Mouse (Mus musculus) CH12.LX (cell line): ENCODE data around the gene Apbb1ip. TPM values are rescaled to one million over a fixed set of nuclear protein-coding genes. Genes with fewer than 3 reads are reported as not detected.

Source experiments
- DNase-seq: peaks from one replicate; pipeline ENCODE4 v3.0.0-alpha.2; 2013; ENCODE audit errors: extremely low read depth
- H3K27ac ChIP-seq: 2 replicates; pipeline ENCODE4 v1.5.1; 2012; ENCODE audit warnings: low read depth, mild to moderate bottlenecking, control low read depth, moderate library complexity; ENCODE audit not compliant: insufficient read depth
- H3K27me3 ChIP-seq: replicated peaks from 2 replicates; pipeline ENCODE3; 2012; ENCODE audit warnings: inconsistent platforms
- H3K36me3 ChIP-seq, 2 experiments: replicated peaks in 1 of 2; 2 replicates each; pipeline versions ENCODE3 to v1.6.1; 2012; ENCODE audit warnings: inconsistent platforms in 1 of 2, low read length in 1 of 2, mild to moderate bottlenecking in 1 of 2, mixed read lengths in 1 of 2, moderate library complexity in 1 of 2; ENCODE audit not compliant: control insufficient read depth in 1 of 2, insufficient read depth in 1 of 2
- H3K4me1 ChIP-seq, 2 experiments: 2 replicates each; pipeline ENCODE4 v1.6.1; 2012; ENCODE audit warnings: inconsistent platforms in 1 of 2, moderate library complexity in 1 of 2; ENCODE audit not compliant: insufficient read depth in 2 of 2, control insufficient read depth in 1 of 2
- H3K4me2 ChIP-seq: 2 replicates; pipeline ENCODE4 v1.6.1; 2012; ENCODE audit warnings: low read depth, mild to moderate bottlenecking, control low read depth; ENCODE audit not compliant: poor library complexity, insufficient read depth, severe bottlenecking
- H3K4me3 ChIP-seq, 3 experiments: fragments of 150-350 bp in 1 of 3; sonication (generic) in 1 of 3; replicated peaks in 1 of 3; 2 replicates each; pipeline versions ENCODE3 to v1.5.1; 2011 to 2012; ENCODE audit warnings: low read depth in 2 of 3, low read length in 2 of 3, mild to moderate bottlenecking in 2 of 3, moderate library complexity in 2 of 3, control low read depth in 1 of 3, improper control_type of control experiment in 1 of 3, inconsistent platforms in 1 of 3, mixed read lengths in 1 of 3; ENCODE audit not compliant: poor library complexity in 1 of 3
- H3K79me2 ChIP-seq: replicated peaks from 2 replicates; pipeline ENCODE4 v1.6.1; 2012; ENCODE audit warnings: mild to moderate bottlenecking, moderate library complexity; ENCODE audit not compliant: control insufficient read depth, poor library complexity, insufficient read depth, severe bottlenecking; ENCODE audit errors: extremely low read depth
- H3K9ac ChIP-seq: 2 replicates; pipeline ENCODE4 v1.6.1; 2012; ENCODE audit warnings: low read depth, mild to moderate bottlenecking, control low read depth, moderate library complexity; ENCODE audit not compliant: insufficient read depth
- H3K9me3 ChIP-seq: replicated peaks from 2 replicates; pipeline ENCODE3; 2012; ENCODE audit warnings: low read length, inconsistent platforms, mixed read lengths
- CHD1 ChIP-seq: IDR thresholded peaks from 2 replicates; pipeline ENCODE4 v1.6.1; 2012; ENCODE audit warnings: low read depth, low read length, improper control_type of control experiment, inconsistent platforms
- CHD2 ChIP-seq: IDR thresholded peaks from 2 replicates; pipeline ENCODE4 v1.6.1; 2011; ENCODE audit warnings: low read length, improper control_type of control experiment
- CTCF ChIP-seq, 2 experiments: IDR thresholded peaks in 1 of 2; conservative IDR thresholded peaks in 1 of 2; 2 replicates each; pipeline ENCODE4 v1.5.1; 2011 to 2012; ENCODE audit warnings: low read depth in 2 of 2, low read length in 2 of 2, improper control_type of control experiment in 1 of 2, inconsistent platforms in 1 of 2, mild to moderate bottlenecking in 1 of 2, moderate library complexity in 1 of 2
- E2F4 ChIP-seq: IDR thresholded peaks from 2 replicates; pipeline ENCODE4 v1.6.1; 2011; ENCODE audit warnings: low read depth, low read length, improper control_type of control experiment; ENCODE audit not compliant: insufficient replicate concordance
- ELF1 ChIP-seq: IDR thresholded peaks from 2 replicates; pipeline ENCODE4 v1.6.1; 2014; ENCODE audit warnings: low read depth, mild to moderate bottlenecking, inconsistent platforms, low read length, improper control_type of control experiment
- EP300 ChIP-seq: IDR thresholded peaks from 2 replicates; pipeline ENCODE4 v1.6.1; 2011; ENCODE audit warnings: low read length, improper control_type of control experiment
- GABPA ChIP-seq: IDR thresholded peaks from 2 replicates; pipeline ENCODE4 v1.6.1; 2012; ENCODE audit warnings: low read depth, low read length, improper control_type of control experiment, inconsistent platforms; ENCODE audit not compliant: insufficient replicate concordance
- HCFC1 ChIP-seq: IDR thresholded peaks from 2 replicates; pipeline ENCODE4 v1.6.1; 2012; ENCODE audit warnings: low read depth, mild to moderate bottlenecking, inconsistent platforms, low read length, improper control_type of control experiment
- IRF4 ChIP-seq: IDR thresholded peaks from 2 replicates; pipeline ENCODE4 v1.6.1; 2014; ENCODE audit warnings: low read depth, mild to moderate bottlenecking, inconsistent platforms, low read length, improper control_type of control experiment
- JUN ChIP-seq: IDR thresholded peaks from 2 replicates; pipeline ENCODE4 v1.6.1; 2011; ENCODE audit warnings: low read depth, mild to moderate bottlenecking, low read length, improper control_type of control experiment, moderate library complexity; ENCODE audit not compliant: insufficient read depth
- KAT2A ChIP-seq: IDR thresholded peaks from 2 replicates; pipeline ENCODE4 v1.6.1; 2012; ENCODE audit warnings: low read length, improper control_type of control experiment, inconsistent platforms; ENCODE audit not compliant: insufficient replicate concordance
- MXI1 ChIP-seq: IDR thresholded peaks from 2 replicates; pipeline ENCODE4 v1.6.1; 2011; ENCODE audit warnings: mild to moderate bottlenecking, low read depth, low read length, improper control_type of control experiment
- MYC ChIP-seq: IDR thresholded peaks from 2 replicates; pipeline ENCODE4 v1.6.1; 2011; ENCODE audit warnings: low read depth, mild to moderate bottlenecking, improper control_type of control experiment, low read length
- NELFE ChIP-seq: IDR thresholded peaks from 2 replicates; pipeline ENCODE4 v1.6.1; 2011; ENCODE audit warnings: low read depth, low read length, improper control_type of control experiment
- NRF1 ChIP-seq: IDR thresholded peaks from 2 replicates; pipeline ENCODE4 v1.6.1; 2014; ENCODE audit warnings: low read depth, mild to moderate bottlenecking, inconsistent platforms, low read length, improper control_type of control experiment, moderate library complexity
- POLR2A ChIP-seq: IDR thresholded peaks from 2 replicates; pipeline ENCODE4 v1.6.1; 2011; ENCODE audit warnings: low read depth, mild to moderate bottlenecking, improper control_type of control experiment, low read length
- POLR2AphosphoS2 ChIP-seq: IDR thresholded peaks from 2 replicates; pipeline ENCODE4 v1.6.1; 2011; ENCODE audit warnings: low read depth, low read length, improper control_type of control experiment
- RCOR1 ChIP-seq: conservative IDR thresholded peaks from 2 replicates; pipeline ENCODE4 v1.6.1; 2012; ENCODE audit warnings: low read depth, mild to moderate bottlenecking, inconsistent platforms, low read length, improper control_type of control experiment
- SMC3 ChIP-seq: IDR thresholded peaks from 2 replicates; pipeline ENCODE4 v1.6.1; 2011; ENCODE audit warnings: low read depth, low read length, improper control_type of control experiment
- UBTF ChIP-seq: IDR thresholded peaks from 2 replicates; pipeline ENCODE4 v1.6.1; 2012; ENCODE audit warnings: low read depth, mild to moderate bottlenecking, inconsistent platforms, low read length, improper control_type of control experiment, moderate library complexity
- USF1 ChIP-seq: IDR thresholded peaks from 2 replicates; pipeline ENCODE4 v1.6.1; 2014; ENCODE audit warnings: low read depth, mild to moderate bottlenecking, inconsistent platforms, low read length, improper control_type of control experiment
- USF2 ChIP-seq: conservative IDR thresholded peaks from 2 replicates; pipeline ENCODE4 v1.6.1; 2011; ENCODE audit warnings: low read depth, low read length, improper control_type of control experiment
- ZC3H11A ChIP-seq: IDR thresholded peaks from 2 replicates; pipeline ENCODE4 v1.6.1; 2012; ENCODE audit warnings: low read depth, mild to moderate bottlenecking, inconsistent platforms, low read length, improper control_type of control experiment
- ZKSCAN1 ChIP-seq: IDR thresholded peaks from 2 replicates; pipeline ENCODE4 v1.6.1; 2012; ENCODE audit warnings: low read depth, inconsistent platforms, low read length, improper control_type of control experiment, borderline replicate concordance
- ZMIZ1 ChIP-seq: IDR thresholded peaks from 2 replicates; pipeline ENCODE4 v1.6.1; 2012; ENCODE audit warnings: low read depth, mild to moderate bottlenecking, inconsistent platforms, low read length, improper control_type of control experiment
- dilution Hi-C: fragments of 300-500 bp; cut with MboI; formaldehyde crosslinking; loops from 2 replicates; pipeline ENCODE4 v1.14.3; 2020; ENCODE audit warnings: low sequenced_read_pairs; ENCODE audit not compliant: extremely low pct_unique_long_range_greater_than_20kb, extremely low pct_ligation_motif_present
- in situ Hi-C: fragments of 300-500 bp; cut with MboI; formaldehyde crosslinking; loops from 3 replicates; pipeline ENCODE4 v1.14.3; 2019; ENCODE audit warnings: low sequenced_read_pairs, low pct_ligation_motif_present, low pct_unique_long_range_greater_than_20kb, mixed read lengths
- polyA plus RNA-seq: library from polyadenylated mRNA; unstranded; fragments of >175 nt; gene quantifications from 2 replicates; pipeline ENCODE4 v1.2.1, GENCODE M21; 2012; ENCODE audit warnings: low read depth; ENCODE audit not compliant: insufficient read length
- total RNA-seq, 2 experiments: library from RNA; depleted of rRNA; stranded (reverse); fragments of 300-350 nt in 1 of 2; fragments of >200 nt in 1 of 2; gene quantifications; 2 replicates each; pipeline ENCODE4 v1.2.3; 2012 to 2014

The Apbb1ip gene
- total and polyA plus RNA-seq, 3 experiments: 3.5 to 59.9 (median 4.0) TPM

GRCm38 (mm10) chr2:22744121-22744761 lies 29.7 kb upstream of the Apbb1ip start:
- Histone ChIP-seq H3K36me3 (no peaks in the 10 kb centered on the region), H3K9ac (peak overlapping the region; percentile 75), H3K9me3 (peaks cover 7% of the 10 kb centered on the region), H3K4me1 (peaks cover 2 to 23% of the 10 kb centered on the region in 2 experiments; a peak in 2 of 4 replicates), H3K27me3 (no peaks in the 10 kb centered on the region), H3K4me3 (peak overlapping the region in 1 of 3 experiments; percentile 56), H3K79me2 (no peaks in the 10 kb centered on the region), H3K27ac (no peak overlapping the region), H3K4me2 (no peak overlapping the region; the same call in 1 of the 2 replicates)
- in situ Hi-C loops (no loop called here), dilution Hi-C loops (no loop called here)
- TF ChIP-seq POLR2AphosphoS2 (no peak), SMC3 (no peak), JUN (no peak), NELFE (no peak), IRF4 (no peak), MXI1 (no peak), E2F4 (no peak), CHD2 (no peak), GABPA (no peak), EP300 (no peak), ZC3H11A (no peak), HCFC1 (no peak), RCOR1 (no peak), USF1 (no peak), ELF1 (no peak), ZMIZ1 (no peak), CTCF (conservative IDR thresholded peaks at IDR 0.05 in 1 of 2, IDR thresholded peaks at IDR 0.05 in 1 of 2; ENCODE audit: low read depth in 2 of 2, low read length in 2 of 2) (no peak)
- DNase-seq: no peak

DNA sequence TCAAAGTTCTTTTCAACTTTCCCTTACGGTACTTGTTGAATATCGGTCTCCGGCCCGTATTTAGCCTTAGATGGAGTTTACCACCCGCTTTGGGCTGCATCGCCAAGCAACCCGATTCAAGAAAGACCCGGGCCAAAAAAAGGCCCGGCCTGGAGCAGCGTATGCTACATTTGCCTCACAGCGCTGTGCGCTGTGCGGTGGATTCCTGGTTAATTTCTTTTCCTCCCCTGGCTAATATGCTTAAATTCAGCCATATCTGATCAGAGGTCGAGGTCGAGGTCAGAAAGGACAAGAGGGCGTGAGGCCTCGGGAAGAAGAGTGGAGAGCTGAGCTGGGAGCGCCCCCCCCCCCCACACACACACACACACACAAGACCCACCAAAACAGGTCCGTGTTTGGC lies 29.0 kb upstream of the Apbb1ip start:
- DNase-seq: peak; percentile 39
- Histone ChIP-seq H3K27ac (no peak overlapping the region), H3K4me2 (no peak overlapping the region), H3K36me3 (no peaks in the 10 kb centered on the region), H3K27me3 (no peaks in the 10 kb centered on the region), H3K4me3 (no peak overlapping the region), H3K9me3 (peaks cover 7% of the 10 kb centered on the region), H3K9ac (no peak overlapping the region), H3K4me1 (peaks cover 2 to 23% of the 10 kb centered on the region in 2 experiments; a peak in 2 of 4 replicates), H3K79me2 (no peaks in the 10 kb centered on the region)
- TF ChIP-seq CHD1 (no peak), USF2 (no peak), ZKSCAN1 (no peak), POLR2A (no peak), ZC3H11A (no peak), RCOR1 (no peak), ZMIZ1 (no peak), UBTF (no peak), HCFC1 (no peak), ELF1 (no peak), KAT2A (no peak), MYC (no peak), NRF1 (no peak)
- dilution Hi-C loops (no loop called here), in situ Hi-C loops (no loop called here)
